Mouse (Mus musculus) spleen, postnatal 10 days (tissue): ENCODE measurements around the gene B4gat1.
"Not testable (repeated sequence)": the region's sequence is repeated elsewhere in the genome, so short reads cannot be mapped to it uniquely, and the experiment has no call there.

Source experiments
- DNase-seq, 2 experiments: peaks; one replicate each; pipeline ENCODE4 v3.0.0; 2021 to 2022; ENCODE audit warnings: low spot score in 2 of 2

The B4gat1 gene

DNA sequence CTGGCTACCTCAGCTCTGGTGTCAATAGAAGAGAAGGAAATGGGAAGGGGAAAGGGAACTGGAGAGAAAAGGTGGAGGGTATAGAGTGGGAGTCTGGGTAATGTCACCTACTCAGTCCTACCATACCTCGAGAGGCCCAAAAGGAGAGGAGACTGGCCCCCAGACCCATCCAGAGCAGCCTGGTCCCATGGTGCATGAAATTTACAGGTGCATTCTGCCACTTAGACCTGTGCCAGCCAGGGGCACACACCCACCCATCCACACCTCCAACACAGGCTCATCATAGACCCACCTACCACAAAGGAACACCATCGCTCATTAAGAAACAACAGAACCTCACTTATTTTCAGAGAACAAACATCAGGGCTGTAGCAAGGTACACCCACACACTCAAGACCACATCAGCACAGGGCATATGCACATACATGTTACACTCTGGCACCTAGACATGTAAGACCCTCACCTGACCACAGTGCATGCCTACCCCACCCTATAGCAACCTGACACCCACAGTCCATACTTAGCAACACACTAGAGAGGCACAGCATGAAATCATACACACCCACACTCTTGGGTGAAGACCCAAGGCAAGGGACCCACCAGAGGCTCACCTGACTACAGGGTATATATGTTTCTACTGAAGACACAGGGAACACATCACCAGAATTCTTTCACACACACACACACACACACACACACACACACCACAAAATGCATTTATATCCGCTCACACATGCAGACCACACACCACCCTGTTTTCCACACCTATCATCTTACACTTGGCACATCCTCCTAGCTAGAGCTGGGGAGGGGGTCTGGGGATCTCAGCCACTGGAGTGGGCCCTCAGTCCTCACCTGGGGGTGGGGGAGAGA lies 45.6 kb downstream of the B4gat1 start:
- no peak for DNase-seq

DNA sequence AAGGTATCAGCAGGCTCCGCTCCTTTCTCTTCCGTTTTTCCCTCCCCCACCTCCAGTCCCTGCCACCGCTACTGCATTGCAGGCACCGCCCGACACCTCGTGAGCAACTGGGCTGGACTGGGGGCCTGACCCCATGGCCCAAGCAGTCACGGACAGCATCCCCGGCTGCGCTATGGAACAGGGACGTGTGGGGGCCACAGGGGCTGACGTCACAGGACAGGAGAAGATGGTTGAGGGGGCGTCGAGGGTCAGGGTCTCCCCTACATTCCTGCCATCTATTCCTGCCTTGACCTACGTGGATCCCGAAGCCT lies 46.2 kb downstream of the B4gat1 start:
- DNase-seq, result no peak

DNA sequence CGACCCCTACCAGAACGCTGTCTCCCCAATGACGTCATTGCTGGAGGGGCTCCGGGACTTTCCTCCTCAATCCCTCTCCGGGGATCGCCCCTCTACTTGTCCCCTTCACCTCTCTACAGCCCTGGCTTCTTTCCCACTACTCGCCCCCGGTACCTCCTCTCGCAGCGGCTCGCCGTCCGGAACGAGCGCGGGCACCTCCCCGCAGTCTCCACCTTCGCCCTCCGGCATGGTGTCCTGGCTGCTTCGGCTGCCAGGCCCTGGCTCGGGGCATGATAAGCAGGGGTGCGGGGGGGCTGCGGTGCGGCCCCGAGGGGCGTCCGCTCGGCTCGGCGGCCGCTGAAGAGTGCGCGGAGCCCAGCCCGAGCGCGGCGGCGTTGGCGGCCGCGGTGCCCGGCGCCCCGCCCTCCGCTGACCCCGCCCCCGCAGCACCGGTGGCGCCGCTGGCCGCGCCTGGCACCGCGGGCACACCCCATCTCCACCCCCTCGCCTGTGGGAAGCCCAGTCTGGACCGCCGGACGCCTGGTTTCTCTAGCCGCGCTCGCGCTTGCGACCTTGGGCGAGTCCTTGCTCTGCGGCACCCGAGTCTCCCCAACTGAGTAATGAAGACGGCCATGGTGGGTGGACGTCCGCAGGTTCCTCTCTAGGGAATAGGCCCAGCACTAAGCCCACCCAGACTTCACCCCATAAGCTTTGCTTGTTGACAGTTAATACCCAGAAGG lies 46.7 kb downstream of the B4gat1 start, which contains the start of gene Tmem151a:
Gene Tmem151a, minus strand, starts transcription at position 387 of the 719 bp plus-strand sequence.
- peak; percentile 39 to 58 for DNase-seq

- not testable (repeated sequence) for DNase-seq
Measured at GRCm38 (mm10) chr19:5086533-5086932, 47.9 kb downstream of the B4gat1 start.

GRCm38 (mm10) chr19:5087884-5088728 lies 49.5 kb downstream of the B4gat1 start, which contains the start of gene Yif1a:
TSS of gene Yif1a (plus strand) at chr19:5088538.
- peak; percentile 85 to 95 for DNase-seq

DNA sequence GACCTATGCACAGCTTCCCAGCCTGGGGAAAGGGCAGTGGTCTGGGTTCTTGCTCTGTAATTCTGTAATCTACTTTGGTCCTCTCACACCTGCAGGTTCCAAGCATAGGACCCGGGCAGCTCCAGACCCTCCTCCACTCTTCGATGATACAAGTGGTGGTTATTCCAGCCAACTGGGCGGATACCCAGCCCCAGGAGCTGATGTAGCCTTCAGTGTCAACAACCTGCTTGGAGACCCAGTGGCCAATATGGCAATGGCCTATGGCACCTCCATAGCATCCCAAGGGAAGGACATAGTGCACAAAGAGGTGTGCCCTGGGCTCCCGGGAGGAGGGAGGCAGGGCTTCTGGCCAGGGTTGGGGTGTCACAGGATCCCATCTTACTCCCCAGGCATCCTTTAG lies 50.7 kb downstream of the B4gat1 start:
- no peak for DNase-seq
